ENCODE assay signal across 9 mouse cellular contexts in the genomic region with DNA sequence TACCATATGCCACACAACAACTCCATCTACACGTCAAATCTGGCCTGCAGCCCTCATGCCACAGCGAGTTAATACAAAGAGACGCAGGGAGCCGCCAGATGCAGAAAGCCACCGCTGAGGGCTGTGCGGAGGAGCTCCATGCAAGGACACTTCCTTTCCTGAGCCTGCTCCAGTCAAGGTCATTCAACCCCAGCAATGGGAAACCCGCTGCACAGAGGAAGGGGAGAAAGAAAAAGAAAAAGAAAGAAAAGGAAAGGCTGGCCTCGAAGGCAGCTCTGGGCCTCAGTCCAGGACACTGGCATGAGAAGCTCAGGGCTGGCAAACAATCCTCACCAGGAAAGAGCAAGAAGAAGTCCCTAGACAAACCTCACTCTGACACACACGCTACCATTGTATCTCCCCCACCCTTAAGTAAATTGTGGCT. TPM values are rescaled to one million over a fixed set of nuclear protein-coding genes. Genes with fewer than 3 reads are reported as not detected.
DNase-seq lines count a peak whose midpoint lies in the region; ATAC-seq lines count a peak whose summit lies in the region.
"Had no signal": no experiment of that assay in that cellular context is flagged by ENCODE, and none has a peak within 500 bp of the region (broad histone marks: within the 10 kb centered on the region; RNA-seq: fewer than 3 reads in every experiment).

No protein-coding gene starts in this region.

- no peaks in the 10 kb centered on the region for H3K27me3 ChIP-seq in heart, embryonic 11.5 days (ENCODE audit: control insufficient read depth, insufficient read depth, low read length)
- no peaks in the 10 kb centered on the region for H3K27me3 ChIP-seq in hindbrain, embryonic 14.5 days (ENCODE audit: control insufficient read depth, insufficient read depth, low read length)

- 62% methylated on average over 9 of the region's 9 CpGs for WGBS in heart, embryonic 11.5 days (ENCODE audit: insufficient replicate concordance)
- 28% methylated on average over 9 of the region's 9 CpGs for WGBS in hindbrain, embryonic 14.5 days

- H3K9ac ChIP-seq in heart, embryonic 11.5 days (ENCODE audit: low read depth, low read length) = no peak overlapping the region
- 0 out of 2 replicates have a peak overlapping the region, but pooled peaks have one; percentile 5 for H3K9ac ChIP-seq in hindbrain, embryonic 14.5 days

- peak; percentile 83 for DNase-seq in heart, adult 11 months
- DNase-seq in ES-CJ7 (ENCODE audit: low read depth, low spot score) = peak; percentile 9
- DNase-seq in cerebellum, postnatal 14 days = peak; percentile 63 to 68
- DNase-seq in hindbrain, embryonic 14.5 days (ENCODE audit: low spot score) = peak; percentile 72
- DNase-seq in MN1 (ENCODE audit: low spot score) = no peak
- DNase-seq in spleen, adult 12 weeks (ENCODE audit: low spot score) = no peak
- DNase-seq in left cerebral cortex, adult 11 months (ENCODE audit: low spot score) = no peak

- no peaks in the 10 kb centered on the region for H3K9me3 ChIP-seq in heart, embryonic 11.5 days (replicated peaks; ENCODE audit: control insufficient read depth, low read length)
- no peaks in the 10 kb centered on the region for H3K9me3 ChIP-seq in hindbrain, embryonic 14.5 days (ENCODE audit: control insufficient read depth, low read length)

- H3K4me2 ChIP-seq in heart, embryonic 11.5 days = no peak overlapping the region
- 0 out of 2 replicates have a peak overlapping the region, but pooled peaks have one; percentile 5 for H3K4me2 ChIP-seq in hindbrain, embryonic 14.5 days (replicated peaks)

- no peak overlapping the region for H3K27ac ChIP-seq in heart, embryonic 11.5 days (ENCODE audit: low read depth, low read length)
- H3K27ac ChIP-seq in hindbrain, embryonic 14.5 days = peak overlapping the region; percentile 67

- no peak; the same call in 1 of the 2 replicates for ATAC-seq in heart, embryonic 11.5 days (replicated peaks; ENCODE audit: insufficient number of reproducible peaks, low FRiP score, low TSS enrichment)
- peak; percentile 86 for ATAC-seq in hindbrain, embryonic 14.5 days (ENCODE audit: low FRiP score)
- ATAC-seq: intestine, embryonic 16.5 days had no signal

- H3K36me3 ChIP-seq in heart, embryonic 11.5 days (ENCODE audit: control insufficient read depth, insufficient read depth, low read length) = no peaks in the 10 kb centered on the region
- no peaks in the 10 kb centered on the region for H3K36me3 ChIP-seq in hindbrain, embryonic 14.5 days (replicated peaks; ENCODE audit: control insufficient read depth, insufficient read depth)

- H3K4me1 ChIP-seq in heart, embryonic 11.5 days (ENCODE audit: control insufficient read depth, insufficient read depth, low read length) = 0 out of 2 replicates have a peak, but pooled peaks cover 9% of the 10 kb centered on the region
- H3K4me1 ChIP-seq in hindbrain, embryonic 14.5 days (replicated peaks; ENCODE audit: control insufficient read depth, insufficient read depth, low read length) = peaks cover 16% of the 10 kb centered on the region

- H3K4me3 ChIP-seq in heart, embryonic 11.5 days (ENCODE audit: low read depth, low read length) = no peak overlapping the region
- no peak overlapping the region for H3K4me3 ChIP-seq in hindbrain, embryonic 14.5 days (replicated peaks; ENCODE audit: low read length)

RNA-seq across cellular contexts. Expression of gene Foxn3, which starts 44.2 kb away (rescaled TPM):
- 68.7 and 75.5 TPM in 2 replicates for polyA plus RNA-seq in heart, embryonic 11.5 days (2014; fragmentation: Nextera tagmentation; extraction: Ambion mirVana)
- polyA plus RNA-seq in hindbrain, embryonic 14.5 days (2014; fragmentation: Nextera tagmentation; extraction: Ambion mirVana) = 83.6 and 84.9 TPM in 2 replicates

Comparison
In these comparisons a context has a peak if more than half of its experiments do, and no peak if none do; other contexts are left out.
1. DNase-seq: peak in heart, adult 11 months (single experiment), ES-CJ7 (single experiment), cerebellum, postnatal 14 days (2 of 2) and hindbrain, embryonic 14.5 days (single experiment); none in MN1 (single experiment), spleen, adult 12 weeks (single experiment) and left cerebral cortex, adult 11 months (single experiment).